Mouse (Mus musculus) left cerebral cortex, adult 18-20 months (tissue): ENCODE data around the gene Blcap. TPM values are rescaled to one million over a fixed set of nuclear protein-coding genes. Genes with fewer than 3 reads are reported as not detected.

Experiments
- DNase-seq, 2 experiments: peaks; one replicate each; pipeline ENCODE4 v3.0.0; 2021 to 2022; ENCODE audit warnings: low spot score in 2 of 2, mixed read lengths in 1 of 2
- microRNA-seq, 2 experiments: library from miRNA; unstranded; fragments of <30 nt; microRNA quantifications; one replicate each; pipeline ENCODE4 v1.2.0; 2021
- total RNA-seq, 2 experiments: library from RNA; stranded (reverse); gene quantifications; 2 replicates each; pipeline ENCODE4 v1.2.3; 2021

Blcap gene
- total RNA-seq, 2 experiments from 2014 or later, result 116 to 117 TPM

DNA sequence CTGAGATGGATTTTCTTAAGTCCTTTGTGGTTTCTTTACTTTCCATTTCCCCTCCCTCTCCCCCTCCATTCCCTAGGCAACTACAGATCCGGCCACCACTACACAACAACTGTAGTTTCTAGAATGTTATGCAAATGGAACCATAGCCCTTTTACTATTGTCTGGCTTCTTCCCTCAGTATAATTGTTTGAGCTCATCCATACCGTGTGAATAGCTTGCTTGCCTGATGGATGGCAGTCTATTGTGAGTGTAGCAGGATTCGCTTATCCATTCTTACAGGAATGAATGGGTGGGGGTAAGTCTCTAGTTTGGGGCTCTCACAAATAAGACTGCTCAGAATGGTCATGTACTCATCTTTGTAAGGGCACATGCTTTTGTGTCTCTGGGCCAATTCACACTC, 48.5 kb downstream of the Blcap start:
- no peak for DNase-seq

DNA sequence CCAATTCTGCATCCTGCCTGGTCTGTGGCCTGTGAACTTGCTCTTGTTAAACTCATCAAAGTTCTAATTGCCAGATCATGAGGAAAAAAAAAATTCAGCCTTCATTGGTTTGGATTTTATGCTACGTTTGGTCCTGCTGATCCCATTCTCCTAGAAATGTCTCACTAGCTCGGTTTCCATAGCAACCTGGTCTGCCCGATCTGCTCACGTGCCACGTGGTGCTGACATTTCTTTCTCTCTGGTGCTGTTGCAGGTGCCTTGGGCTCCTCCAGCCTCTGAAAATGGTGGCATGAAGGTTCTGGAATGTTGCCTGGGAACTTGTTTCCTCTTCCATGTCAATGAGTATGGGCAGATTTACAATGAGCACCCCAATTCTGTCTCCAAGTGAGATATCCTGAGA, 50.6 kb downstream of the Blcap start:
- DNase-seq, result peak in 1 of 2 experiments; percentile 26

- no peak for DNase-seq
Observed at GRCm38 (mm10) chr2:157519452-157519851, 51.6 kb downstream of the Blcap start.

DNA sequence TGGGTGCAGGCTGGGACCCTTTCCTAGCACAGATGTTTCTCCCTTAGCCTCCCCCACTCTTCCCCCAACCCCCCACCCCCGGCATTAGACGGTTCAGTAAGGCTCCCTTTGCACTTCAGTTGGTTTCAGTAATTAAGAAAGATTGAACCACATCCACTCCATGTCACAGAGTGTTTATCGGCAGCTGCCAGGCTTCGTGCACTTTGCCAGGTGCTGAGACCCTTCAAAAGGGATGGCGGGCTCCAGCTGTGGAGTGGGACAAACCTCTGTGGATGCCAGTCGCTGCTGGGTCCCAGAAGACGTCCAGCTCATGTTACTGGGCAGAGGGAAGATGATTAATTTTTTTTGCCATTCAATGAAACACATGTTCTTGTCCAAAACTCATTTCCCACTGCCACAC, 52.6 kb downstream of the Blcap start:
- DNase-seq, result no peak

DNA sequence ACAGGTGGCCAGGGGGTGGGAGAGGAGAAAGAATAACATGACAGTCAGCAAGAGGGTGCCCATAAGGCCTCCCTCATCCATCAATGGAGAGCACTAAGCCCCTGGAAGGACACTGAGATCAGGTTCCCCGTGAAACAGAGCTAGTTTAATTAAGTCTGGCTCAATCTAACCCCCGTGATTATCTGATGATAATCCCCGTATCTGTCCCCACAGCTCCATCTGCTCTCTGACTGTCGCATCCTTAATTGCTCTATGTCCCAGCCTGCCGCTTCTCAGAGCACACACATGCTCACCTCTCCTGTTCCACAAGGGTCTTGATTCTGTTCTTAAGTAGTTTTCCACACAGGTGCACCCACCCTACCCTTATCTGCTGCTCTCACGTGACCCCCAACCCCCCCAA, 53.5 kb downstream of the Blcap start:
- no peak for DNase-seq

DNA sequence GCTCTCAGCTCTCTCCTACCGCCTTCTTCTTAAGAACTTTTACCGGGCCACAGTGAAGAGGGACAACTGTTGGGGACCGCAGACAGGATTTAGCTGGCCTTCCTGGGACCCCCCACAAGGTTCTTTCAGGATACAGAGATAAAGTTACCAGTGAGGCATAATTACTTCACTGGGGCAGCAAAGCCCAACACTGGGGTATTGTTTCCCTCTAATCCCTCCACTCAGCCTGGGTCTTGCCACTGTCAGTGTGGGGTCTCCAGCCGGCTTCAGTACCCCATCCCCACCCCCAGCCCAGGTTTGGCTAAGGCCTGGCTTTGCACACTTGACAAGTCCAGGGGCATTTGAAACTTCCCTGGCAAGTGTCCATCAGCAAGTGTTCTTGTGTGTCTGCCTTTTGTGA, 56.7 kb downstream of the Blcap start:
- DNase-seq, result no peak

DNA sequence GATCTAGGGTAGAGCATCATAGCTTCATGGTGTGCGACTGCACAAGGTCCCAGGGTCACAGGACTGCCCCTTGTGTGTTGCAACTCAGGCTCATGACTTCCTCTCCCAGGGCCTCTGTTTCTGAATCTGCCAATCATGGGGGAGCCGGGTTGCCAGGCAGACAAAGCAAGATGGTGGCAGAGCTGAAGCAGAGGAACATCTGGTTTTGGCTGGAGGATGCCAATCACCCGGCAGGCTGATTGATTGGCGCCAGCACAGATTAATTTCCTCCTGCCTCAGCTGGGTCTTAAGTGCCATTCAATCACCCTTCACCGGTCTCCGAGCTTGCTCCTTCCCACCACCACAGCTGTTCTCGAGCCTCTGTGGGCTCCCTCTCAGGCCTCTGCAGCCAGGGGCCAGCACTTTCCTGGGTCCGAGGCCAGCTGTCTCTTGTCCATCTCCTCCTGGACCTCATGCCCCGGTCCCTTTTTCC, 57.3 kb downstream of the Blcap start:
- DNase-seq, result no peak

- DNase-seq, result peak in 1 of 2 experiments; percentile 20
Observed at GRCm38 (mm10) chr2:157512859-157513258, 58.2 kb downstream of the Blcap start.

DNA sequence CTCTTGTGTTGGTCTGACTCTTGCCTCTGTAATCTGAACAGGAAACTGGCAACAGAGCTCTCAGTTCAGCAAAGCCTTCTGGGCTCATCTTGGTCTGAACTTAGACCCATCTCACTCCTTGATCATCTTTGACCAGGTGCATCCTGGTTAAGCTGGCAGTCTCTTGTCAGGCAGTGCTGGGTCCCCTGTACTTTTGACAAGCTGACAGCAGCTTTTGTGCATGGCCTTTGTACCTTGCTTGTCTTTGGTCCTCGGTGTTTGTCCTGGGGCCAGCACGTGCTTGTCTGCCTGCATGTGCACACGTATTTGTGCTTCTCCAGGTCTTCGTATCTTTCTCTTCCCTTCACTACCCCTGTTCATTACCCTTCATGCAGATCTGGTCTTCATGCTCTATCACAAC, 61.0 kb downstream of the Blcap start:
- no peak for DNase-seq

DNA sequence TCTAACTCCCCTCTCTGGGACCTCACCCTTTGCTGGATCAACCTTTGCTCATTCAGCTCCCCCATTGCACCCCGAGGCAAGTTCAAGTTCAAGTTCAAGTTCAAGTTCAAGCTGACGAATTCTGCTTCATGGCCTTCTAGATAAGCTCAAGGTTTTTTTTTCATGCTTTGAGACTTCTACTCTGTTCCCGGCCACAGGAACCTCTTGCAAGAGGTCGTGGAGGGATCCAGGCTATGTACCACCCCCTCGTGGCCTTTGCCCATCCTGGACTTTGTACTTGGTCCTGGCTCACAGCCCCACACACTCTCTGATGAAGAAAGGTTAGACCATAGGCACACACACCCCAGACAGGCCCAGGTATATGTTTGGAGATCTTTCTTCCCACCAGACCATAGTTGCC, 61.9 kb downstream of the Blcap start:
- no peak for DNase-seq

DNA sequence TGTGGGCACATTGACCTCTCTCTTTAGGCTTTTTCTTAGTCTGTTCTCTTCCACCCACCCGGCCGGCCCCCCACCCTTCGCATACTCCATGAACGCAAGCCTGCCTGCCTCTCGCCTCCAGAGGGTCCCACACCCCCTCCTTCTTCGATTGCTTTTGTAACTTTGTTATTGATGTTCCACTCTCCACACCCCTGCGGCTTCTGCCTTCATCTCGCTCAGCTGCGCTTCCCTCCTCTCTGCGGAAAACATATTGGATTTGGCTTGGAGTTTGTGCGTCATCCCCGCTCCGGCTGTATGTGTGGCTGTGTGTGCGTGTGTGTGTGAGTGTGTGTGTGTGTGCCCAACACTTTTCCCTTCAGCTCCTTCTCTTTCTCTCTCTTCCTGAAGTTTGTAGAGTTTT, 64.3 kb downstream of the Blcap start:
- DNase-seq, result peak; percentile 68 to 75

Small RNA genes within 50 kb of the gene (microRNA-seq; reads per million reads assigned to microRNA genes)
- 0.21 to 0.99 reads per million in 2 experiments for gene Gm23134

Other genes with a start within 250 kb of the Blcap start
- not detected for gene Ghrh, start 223.8 kb downstream of the Blcap start, total RNA-seq
- 10 to 100 TPM; 54.6 to 56.6 TPM for gene Manbal, start 203.7 kb downstream of the Blcap start, total RNA-seq
- gene Src, start 152.8 kb downstream of the Blcap start, total RNA-seq, result 100 to 1,000 TPM; 135 to 137 TPM
- gene Nnat, start 11.2 kb downstream of the Blcap start, total RNA-seq, result 100 to 1,000 TPM; 193 to 292 TPM
- 10 to 100 TPM; 30.7 to 35.2 TPM for gene Ctnnbl1, start 166.1 kb upstream of the Blcap start, total RNA-seq